15 mouse cellular contexts compared by ENCODE assay signal in genomic region chr19:38593225-38593897, GRCm38 (mm10).
A peak's percentile ranks its signal among the peaks of the same experiment; 100 is the strongest.
DNase-seq lines count a peak whose midpoint lies in the region; ATAC-seq and TF ChIP-seq lines count a peak whose summit lies in the region.
"Had no signal": no experiment of that assay in that cellular context is flagged by ENCODE, and none has a peak within 500 bp of the region (broad histone marks: within the 10 kb centered on the region; RNA-seq: fewer than 3 reads in every experiment).

No protein-coding gene starts in this region.

- H3K4me3 ChIP-seq in embryonic facial prominence, embryonic 14.5 days (ENCODE audit: low read depth, low read length) = no peak overlapping the region
- no peak overlapping the region for H3K4me3 ChIP-seq in embryonic facial prominence, embryonic 10.5 days
- no peak overlapping the region for H3K4me3 ChIP-seq in limb, embryonic 14.5 days (replicated peaks; ENCODE audit: low read length)
- no peak overlapping the region for H3K4me3 ChIP-seq in limb, embryonic 10.5 days
- H3K4me3 ChIP-seq in C2C12 (ENCODE audit: insufficient read depth, poor library complexity, severe bottlenecking) = no peak overlapping the region
- H3K4me3 ChIP-seq in hindbrain, postnatal 0 days (ENCODE audit: low read length) = no peak overlapping the region
- H3K4me3 ChIP-seq: heart, embryonic 12.5 days; limb, embryonic 12.5 days; neural tube, embryonic 12.5 days had no signal

- no peak overlapping the region for H3ac ChIP-seq in C2C12 (ENCODE audit: control insufficient read depth, insufficient read length, low read depth)

- ATAC-seq in embryonic facial prominence, embryonic 14.5 days (ENCODE audit: low read depth) = no peak
- ATAC-seq in limb, embryonic 14.5 days (ENCODE audit: low FRiP score, low read depth) = 0 out of 2 replicates have a peak, but pooled peaks have one; percentile 26
- ATAC-seq in hindbrain, postnatal 0 days = no peak

- TF ChIP-seq POLR2A in limb, embryonic 14.5 days (IDR thresholded peaks at IDR 0.05; ENCODE audit: borderline replicate concordance, extremely low read depth, insufficient read depth, insufficient read length) = no peak

- no peak for TF ChIP-seq CTCF in C2C12 (IDR thresholded peaks at IDR 0.05; ENCODE audit: control insufficient read depth, insufficient read depth, insufficient read length)
- TF ChIP-seq CTCF in hindbrain, postnatal 0 days (IDR thresholded peaks at IDR 0.05; ENCODE audit: low read depth) = no peak

- no peak overlapping the region for H3K4me2 ChIP-seq in embryonic facial prominence, embryonic 14.5 days (ENCODE audit: low read depth, low read length)
- no peak overlapping the region for H3K4me2 ChIP-seq in limb, embryonic 14.5 days (replicated peaks; ENCODE audit: low read depth, low read length, severe bottlenecking)
- no peak overlapping the region for H3K4me2 ChIP-seq in hindbrain, postnatal 0 days (ENCODE audit: low read depth, low read length)
- H3K4me2 ChIP-seq: heart, embryonic 12.5 days; limb, embryonic 12.5 days; neural tube, embryonic 12.5 days had no signal

- H3K9ac ChIP-seq in embryonic facial prominence, embryonic 14.5 days (ENCODE audit: low read depth, low read length) = no peak overlapping the region
- H3K9ac ChIP-seq in limb, embryonic 14.5 days (ENCODE audit: low read depth, low read length, severe bottlenecking) = no peak overlapping the region
- H3K9ac ChIP-seq in hindbrain, postnatal 0 days (replicated peaks; ENCODE audit: low read length) = no peak overlapping the region
- H3K9ac ChIP-seq: heart, embryonic 12.5 days; limb, embryonic 12.5 days; neural tube, embryonic 12.5 days had no signal

- H3K27me3 ChIP-seq in embryonic facial prominence, embryonic 14.5 days (replicated peaks; ENCODE audit: control insufficient read depth, insufficient read depth, low read length) = no peaks in the 10 kb centered on the region
- no peaks in the 10 kb centered on the region for H3K27me3 ChIP-seq in embryonic facial prominence, embryonic 10.5 days (replicated peaks; ENCODE audit: low read depth, poor library complexity, severe bottlenecking)
- no peaks in the 10 kb centered on the region for H3K27me3 ChIP-seq in limb, embryonic 14.5 days (ENCODE audit: control insufficient read depth, insufficient read depth, low read length)
- no peaks in the 10 kb centered on the region for H3K27me3 ChIP-seq in limb, embryonic 10.5 days (ENCODE audit: low read depth, poor library complexity, severe bottlenecking)
- no peaks in the 10 kb centered on the region for H3K27me3 ChIP-seq in C2C12 (ENCODE audit: control insufficient read depth, insufficient read depth, insufficient read length)
- no peaks in the 10 kb centered on the region for H3K27me3 ChIP-seq in hindbrain, postnatal 0 days (ENCODE audit: insufficient read depth, low read length)
- H3K27me3 ChIP-seq: heart, embryonic 12.5 days; limb, embryonic 12.5 days; neural tube, embryonic 12.5 days had no signal

- H3K36me3 ChIP-seq in embryonic facial prominence, embryonic 14.5 days (ENCODE audit: control insufficient read depth, insufficient read depth, low read length) = no peaks in the 10 kb centered on the region
- no peaks in the 10 kb centered on the region for H3K36me3 ChIP-seq in embryonic facial prominence, embryonic 10.5 days (replicated peaks)
- no peaks in the 10 kb centered on the region for H3K36me3 ChIP-seq in limb, embryonic 14.5 days (ENCODE audit: control insufficient read depth, insufficient read depth, low read length)
- no peaks in the 10 kb centered on the region for H3K36me3 ChIP-seq in limb, embryonic 10.5 days
- no peaks in the 10 kb centered on the region for H3K36me3 ChIP-seq in C2C12 (ENCODE audit: control insufficient read depth, insufficient read depth)
- no peaks in the 10 kb centered on the region for H3K36me3 ChIP-seq in hindbrain, postnatal 0 days (ENCODE audit: insufficient read depth, low read length)
- H3K36me3 ChIP-seq: heart, embryonic 12.5 days; limb, embryonic 12.5 days; neural tube, embryonic 12.5 days had no signal

- H3K9me3 ChIP-seq in embryonic facial prominence, embryonic 14.5 days (ENCODE audit: control insufficient read depth, low read length) = no peaks in the 10 kb centered on the region
- no peaks in the 10 kb centered on the region for H3K9me3 ChIP-seq in embryonic facial prominence, embryonic 10.5 days
- no peaks in the 10 kb centered on the region for H3K9me3 ChIP-seq in limb, embryonic 14.5 days (ENCODE audit: control insufficient read depth, low read length)
- no peaks in the 10 kb centered on the region for H3K9me3 ChIP-seq in limb, embryonic 10.5 days (replicated peaks)
- no peaks in the 10 kb centered on the region for H3K9me3 ChIP-seq in hindbrain, postnatal 0 days (ENCODE audit: low read length)
- H3K9me3 ChIP-seq: heart, embryonic 12.5 days; limb, embryonic 12.5 days; neural tube, embryonic 12.5 days had no signal

- DNase-seq in embryonic facial prominence, embryonic 14.5 days (ENCODE audit: low spot score) = peak; percentile 37
- DNase-seq in embryonic facial prominence, embryonic 10.5 days (ENCODE audit: low spot score) = no peak
- DNase-seq in limb, embryonic 14.5 days (ENCODE audit: low spot score) = no peak
- no peak for DNase-seq in limb, embryonic 10.5 days (ENCODE audit: low spot score)
- DNase-seq in fibroblast of lung, adult 2 months (ENCODE audit: low read depth) = peak; percentile 73
- no peak for DNase-seq in ovary, postnatal 14 days (ENCODE audit: low spot score)
- no peak for DNase-seq in hindbrain, postnatal 0 days (ENCODE audit: low spot score)
- DNase-seq: cerebellum, adult 8-10 months; kidney, postnatal 14 days; midbrain, embryonic 14.5 days; thymus, postnatal 14 days had no signal

- H3K79me2 ChIP-seq in C2C12 (ENCODE audit: control insufficient read depth, insufficient read depth) = no peaks in the 10 kb centered on the region

- H3K79me3 ChIP-seq in C2C12 (ENCODE audit: low read depth) = no peaks in the 10 kb centered on the region

- 84% methylated on average over 12 of the region's 12 CpGs for WGBS in embryonic facial prominence, embryonic 14.5 days
- 93% methylated on average over 12 of the region's 12 CpGs for WGBS in embryonic facial prominence, embryonic 10.5 days
- WGBS in limb, embryonic 14.5 days = 87% methylated on average over 12 of the region's 12 CpGs
- WGBS in limb, embryonic 10.5 days = 95% methylated on average over 12 of the region's 12 CpGs
- 89% methylated on average over 12 of the region's 12 CpGs for WGBS in hindbrain, postnatal 0 days

- H3K27ac ChIP-seq in embryonic facial prominence, embryonic 14.5 days (replicated peaks; ENCODE audit: low read depth, low read length) = peak overlapping the region; percentile 58; the same call in 1 of the 2 replicates
- no peak overlapping the region for H3K27ac ChIP-seq in embryonic facial prominence, embryonic 10.5 days (replicated peaks)
- no peak overlapping the region for H3K27ac ChIP-seq in limb, embryonic 14.5 days (replicated peaks; ENCODE audit: low read depth, low read length)
- H3K27ac ChIP-seq in limb, embryonic 10.5 days = no peak overlapping the region
- no peak overlapping the region for H3K27ac ChIP-seq in hindbrain, postnatal 0 days
- H3K27ac ChIP-seq: limb, embryonic 12.5 days; neural tube, embryonic 12.5 days had no signal

- peaks cover 4% of the 10 kb centered on the region for H3K4me1 ChIP-seq in embryonic facial prominence, embryonic 14.5 days (ENCODE audit: control insufficient read depth, insufficient read depth, low read length)
- H3K4me1 ChIP-seq in embryonic facial prominence, embryonic 10.5 days = no peaks in the 10 kb centered on the region
- H3K4me1 ChIP-seq in limb, embryonic 14.5 days (ENCODE audit: control insufficient read depth, insufficient read depth, low read length) = peaks cover 2% of the 10 kb centered on the region; the same call in 1 of the 2 replicates
- H3K4me1 ChIP-seq in limb, embryonic 10.5 days = peaks cover 8% of the 10 kb centered on the region
- H3K4me1 ChIP-seq in hindbrain, postnatal 0 days (ENCODE audit: insufficient read depth, low read length) = 0 out of 2 replicates have a peak, but pooled peaks cover 7% of the 10 kb centered on the region
- H3K4me1 ChIP-seq: neural tube, embryonic 12.5 days had no signal

TF ChIP-seq in C2C12, 6 proteins besides CTCF, POLR2A, EP300 and RAD21:
- TF ChIP-seq USF1 (IDR thresholded peaks at IDR 0.05; ENCODE audit: low read depth) = peak; percentile 84
- peak; percentile 7 for TF ChIP-seq MYOD1 (IDR thresholded peaks at IDR 0.05; ENCODE audit: control insufficient read depth, insufficient read length, low read depth)
- TF ChIP-seq MAX (IDR thresholded peaks at IDR 0.05) = peak; percentile 95
- TF ChIP-seq FOSL1 (IDR thresholded peaks at IDR 0.05; ENCODE audit: insufficient read depth, low read length, poor library complexity, severe bottlenecking) = peak; percentile 67
- TF ChIP-seq MYOG (IDR thresholded peaks at IDR 0.05; ENCODE audit: control insufficient read depth, extremely low read depth, insufficient read length) = no peak

Comparison
In these comparisons a context has a peak if more than half of its experiments do, and no peak if none do; other contexts are left out.
1. DNase-seq: peak in embryonic facial prominence, embryonic 14.5 days (single experiment) and fibroblast of lung, adult 2 months (single experiment); none in embryonic facial prominence, embryonic 10.5 days (single experiment), limb, embryonic 14.5 days (single experiment), limb, embryonic 10.5 days (single experiment), ovary, postnatal 14 days (single experiment) and hindbrain, postnatal 0 days (single experiment).